Mouse (Mus musculus): ENCODE measurements around the gene Dlg2.

DNA sequence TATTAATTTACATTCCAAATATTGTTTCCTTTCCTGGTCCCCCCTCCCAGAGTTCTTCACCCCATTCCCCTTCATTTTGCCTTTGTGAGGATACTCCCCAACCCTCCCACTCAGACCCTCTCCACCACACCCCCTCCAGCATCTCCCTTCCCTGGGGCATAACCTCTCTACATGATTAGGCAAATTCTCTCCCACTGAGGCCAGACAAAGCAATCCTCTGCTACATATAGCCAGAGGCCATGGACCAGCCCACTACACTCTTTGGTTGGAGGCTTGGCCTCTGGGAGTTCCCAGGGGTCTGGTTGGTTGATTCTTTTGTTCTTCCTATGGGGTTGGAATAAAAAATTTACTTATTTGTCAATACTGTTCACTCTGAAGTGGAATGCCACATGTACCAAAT is 505.6 kb downstream of the Dlg2 start:
- no peak for TF ChIP-seq CTCF (IDR thresholded peaks at IDR 0.05; ENCODE audit: borderline replicate concordance, extremely low read depth, insufficient read depth, insufficient read length)
- no peak for TF ChIP-seq POLR2A (IDR thresholded peaks at IDR 0.05; ENCODE audit: borderline replicate concordance, extremely low read depth, insufficient read depth, insufficient read length, poor library complexity, severe bottlenecking)

Measured in brain, embryonic 14.5 days (tissue).